Mouse (Mus musculus) hindbrain, postnatal 0 days (tissue): ENCODE measurements around the gene Map9. TPM values are rescaled to one million over a fixed set of nuclear protein-coding genes. Genes with fewer than 3 reads are reported as not detected.
"Not testable (repeated sequence)": the region's sequence is repeated elsewhere in the genome, so short reads cannot be mapped to it uniquely, and the experiment has no call there.

ENCODE experiments used
- ATAC-seq: fragments of 200-750 bp; cut with Nextera tagmentation; 2 replicates; pipeline ENCODE4 v1.8.0; 2017; ENCODE audit warnings: mild to moderate bottlenecking, moderate TSS enrichment, moderate library complexity
- DNase-seq: peaks from one replicate; pipeline ENCODE4 v3.0.0-alpha.2; 2015; ENCODE audit warnings: low spot score
- H3K27ac ChIP-seq: fragments of 300-500 bp; sonication (generic); 2 replicates; pipeline ENCODE4 v1.5.1; 2014; ENCODE audit warnings: mild to moderate bottlenecking
- H3K27me3 ChIP-seq: fragments of 300-500 bp; sonication (generic); 2 replicates; pipeline ENCODE4 v1.6.1; 2014; ENCODE audit warnings: low read length, mixed read lengths; ENCODE audit not compliant: insufficient read depth
- H3K36me3 ChIP-seq: fragments of 300-500 bp; sonication (generic); 2 replicates; pipeline ENCODE4 v1.6.1; 2014; ENCODE audit warnings: low read length, mixed read lengths; ENCODE audit not compliant: insufficient read depth
- H3K4me1 ChIP-seq: fragments of 300-500 bp; sonication (generic); 2 replicates; pipeline ENCODE4 v1.6.1; 2014; ENCODE audit warnings: antibody characterized with exemption, low read length, mixed read lengths; ENCODE audit not compliant: insufficient read depth
- H3K4me2 ChIP-seq: fragments of 300-500 bp; sonication (generic); 2 replicates; pipeline ENCODE4 v1.6.1; 2014; ENCODE audit warnings: low read depth, mild to moderate bottlenecking, low read length, moderate library complexity, mixed read lengths
- H3K4me3 ChIP-seq: fragments of 300-500 bp; sonication (generic); 2 replicates; pipeline ENCODE4 v1.5.1; 2014; ENCODE audit warnings: low read length
- H3K9ac ChIP-seq: fragments of 300-500 bp; sonication (generic); replicated peaks from 2 replicates; pipeline ENCODE4 v1.6.1; 2014; ENCODE audit warnings: mild to moderate bottlenecking, low read length, moderate library complexity, mixed read lengths
- H3K9me3 ChIP-seq: fragments of 300-500 bp; sonication (generic); 2 replicates; pipeline ENCODE4 v1.6.1; 2016; ENCODE audit warnings: low read length, mixed read lengths
- CTCF ChIP-seq: IDR thresholded peaks from 2 replicates; pipeline ENCODE4 v1.5.1; 2016; ENCODE audit warnings: antibody characterized with exemption, control low read depth, low read depth
- WGBS: fragments of 180-500 bp; shearing (Covaris S2); extraction: QIAGEN DNeasy Blood & Tissue Kit; methylation state at CpG from one replicate; pipeline ENCODE4 v1.1.7; 2014; 5-methylcytosine and 5-hydroxymethylcytosine counted together
- polyA plus RNA-seq: library from polyadenylated mRNA; unstranded; fragments of >200 nt; fragmentation: Nextera tagmentation; extraction: Ambion mirVana; gene quantifications from 2 replicates; pipeline ENCODE4 v1.2.1, GENCODE M21; 2015
- total RNA-seq: library from RNA; depleted of rRNA; stranded (reverse); fragments of >200 nt; gene quantifications from 2 replicates; pipeline ENCODE4 v1.2.3, GENCODE M21; 2014; rRNA removed

The Map9 gene
- total RNA-seq (47.8 and 53.3 TPM in 2 replicates), polyA plus RNA-seq (109 and 118 TPM in 2 replicates)

DNA sequence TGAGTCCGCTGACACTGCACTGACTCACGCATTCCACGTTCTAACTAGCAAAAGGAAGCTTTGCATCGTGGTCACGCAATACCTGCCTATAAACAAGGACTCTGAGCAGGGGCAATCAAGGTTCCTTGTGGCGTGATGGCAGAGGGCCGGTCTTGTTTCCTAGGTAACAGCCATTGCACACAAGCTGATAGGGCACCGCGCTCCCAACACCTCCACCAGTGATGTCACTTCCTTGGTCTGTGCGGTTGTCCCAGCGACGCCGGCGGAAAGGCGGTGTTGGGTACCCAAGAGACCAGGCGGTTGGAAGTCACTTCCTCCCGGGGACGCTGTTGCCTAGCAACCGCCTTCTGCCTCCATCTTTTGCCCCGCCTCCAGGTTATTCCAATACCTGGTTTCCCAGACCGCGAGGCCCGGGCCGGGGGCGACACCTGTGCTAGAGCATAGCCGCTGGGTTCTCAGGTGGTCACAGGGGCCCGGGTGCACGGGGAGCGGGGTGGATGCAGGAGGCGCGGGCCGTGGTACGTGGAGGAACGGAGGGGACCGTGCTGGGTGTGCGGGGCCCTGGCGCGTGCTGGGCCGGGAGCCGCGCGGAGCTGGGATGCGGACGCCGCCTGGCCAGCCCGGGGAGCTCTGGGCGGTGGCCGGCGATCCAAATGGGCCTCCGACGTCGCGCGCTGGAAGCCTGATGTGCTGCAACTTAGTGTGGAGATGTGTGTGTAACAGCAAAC is at the start of gene Map9:
Gene Map9 (plus strand): TSS at position 248 of the 728 bp plus-strand sequence.
- H3K4me2 ChIP-seq, result peak within 1 kb of the TSS; percentile 69

DNA sequence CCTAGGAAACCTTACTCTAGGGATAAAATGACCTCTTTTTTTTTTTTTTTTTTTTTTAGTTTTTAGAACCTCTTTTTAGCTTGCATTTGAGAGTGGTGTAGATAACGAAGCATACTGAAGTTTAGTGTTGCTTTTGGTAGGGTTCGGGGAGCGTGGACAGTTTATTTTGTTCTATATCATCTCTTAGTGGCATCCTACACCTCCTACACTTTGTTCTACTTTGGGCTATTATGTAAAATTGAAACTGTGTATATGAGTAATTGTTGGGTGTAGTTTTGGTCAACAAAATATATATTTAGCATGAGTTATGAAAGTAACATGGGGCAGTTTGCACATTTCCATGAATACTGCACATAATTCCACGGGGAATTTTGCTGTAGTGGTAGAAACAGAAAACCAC is 42.1 kb upstream of the Map9 start:
- ATAC-seq, result no peak
- H3K9me3 ChIP-seq, result no peaks in the 10 kb centered on the region
- H3K9ac ChIP-seq, result no peak overlapping the region
- no peaks in the 10 kb centered on the region for H3K27me3 ChIP-seq
- H3K4me2 ChIP-seq, result no peak overlapping the region
- 92% methylated on average over 4 of the region's 4 CpGs for WGBS
- H3K4me1 ChIP-seq, result no peaks in the 10 kb centered on the region
- H3K27ac ChIP-seq, result no peak overlapping the region
- no peaks in the 10 kb centered on the region for H3K36me3 ChIP-seq
- no peak overlapping the region for H3K4me3 ChIP-seq
- DNase-seq, result no peak
- TF ChIP-seq CTCF, result no peak

More for the DNA sequence above, at the start of gene Map9:
- TF ChIP-seq CTCF, result no peak
- WGBS, result under 1% methylated on average over 54 of the region's 54 CpGs
- H3K27me3 ChIP-seq, result no peaks in the 10 kb centered on the region
- H3K4me1 ChIP-seq, result 0 out of 2 replicates have a peak, but pooled peaks cover 6% of the 10 kb centered on the region
- H3K27ac ChIP-seq, result peak within 1 kb of the TSS; percentile 80
- peak within 1 kb of the TSS; percentile 68 for H3K9ac ChIP-seq
- peaks cover 7% of the 10 kb centered on the region; the same call in 1 of the 2 replicates for H3K36me3 ChIP-seq
- DNase-seq (peak; percentile 100), ATAC-seq (peak; percentile 100)
- no peaks in the 10 kb centered on the region for H3K9me3 ChIP-seq
- peak within 1 kb of the TSS; percentile 91 for H3K4me3 ChIP-seq

DNA sequence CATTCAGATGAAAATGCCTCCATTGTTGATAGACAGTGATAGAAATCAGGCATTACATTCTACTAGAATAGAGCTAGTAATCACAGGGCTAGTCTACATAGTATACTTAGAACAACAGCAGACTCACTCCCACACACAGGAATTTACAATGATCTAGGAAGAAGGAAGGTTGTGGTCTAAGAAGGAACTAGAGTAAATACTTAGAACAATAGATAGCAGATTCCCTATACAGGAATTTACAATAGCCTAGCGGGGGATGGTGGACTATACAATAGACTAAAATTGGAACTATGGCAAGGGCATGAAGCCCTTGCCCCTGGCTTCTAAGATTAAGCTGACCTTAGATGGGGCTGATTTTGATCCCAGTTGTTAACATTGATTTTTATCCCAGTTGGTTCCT is 31.1 kb upstream of the Map9 start:
- H3K4me3 ChIP-seq, ATAC-seq, H3K9ac ChIP-seq, H3K4me2 ChIP-seq, H3K36me3 ChIP-seq, H3K4me1 ChIP-seq, H3K27me3 ChIP-seq, DNase-seq, H3K27ac ChIP-seq, H3K9me3 ChIP-seq: not testable (repeated sequence)
- WGBS, result 95% methylated on average over 1 of the region's 1 CpGs

DNA sequence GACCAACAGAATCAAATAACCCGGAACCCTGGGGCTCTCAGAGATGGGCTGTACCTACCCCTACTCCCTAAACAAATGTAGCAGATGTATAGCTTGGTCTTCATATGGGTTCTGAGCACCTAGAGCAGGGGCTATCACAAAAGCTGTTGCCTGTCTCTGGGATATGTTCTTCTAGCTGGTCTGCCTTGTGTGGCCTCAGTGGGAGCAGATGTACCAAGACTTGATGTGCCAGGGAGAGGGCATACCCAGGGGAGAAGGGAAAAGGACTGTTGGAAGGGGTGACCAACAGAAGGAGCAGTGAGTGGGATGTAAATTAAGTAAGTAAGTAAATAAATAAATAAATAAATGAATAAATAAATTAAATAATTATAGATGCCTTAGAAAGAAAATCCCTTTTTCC is 25.8 kb upstream of the Map9 start:
- no peaks in the 10 kb centered on the region for H3K4me1 ChIP-seq
- H3K27me3 ChIP-seq, result no peaks in the 10 kb centered on the region
- no peak overlapping the region for H3K4me2 ChIP-seq
- H3K27ac ChIP-seq, result no peak overlapping the region
- H3K36me3 ChIP-seq, result no peaks in the 10 kb centered on the region
- 94% methylated on average over 1 of the region's 1 CpGs for WGBS
- H3K9me3 ChIP-seq, result no peaks in the 10 kb centered on the region
- no peak for TF ChIP-seq CTCF
- H3K4me3 ChIP-seq, result no peak overlapping the region
- DNase-seq (no peak), ATAC-seq (no peak)
- no peak overlapping the region for H3K9ac ChIP-seq

DNA sequence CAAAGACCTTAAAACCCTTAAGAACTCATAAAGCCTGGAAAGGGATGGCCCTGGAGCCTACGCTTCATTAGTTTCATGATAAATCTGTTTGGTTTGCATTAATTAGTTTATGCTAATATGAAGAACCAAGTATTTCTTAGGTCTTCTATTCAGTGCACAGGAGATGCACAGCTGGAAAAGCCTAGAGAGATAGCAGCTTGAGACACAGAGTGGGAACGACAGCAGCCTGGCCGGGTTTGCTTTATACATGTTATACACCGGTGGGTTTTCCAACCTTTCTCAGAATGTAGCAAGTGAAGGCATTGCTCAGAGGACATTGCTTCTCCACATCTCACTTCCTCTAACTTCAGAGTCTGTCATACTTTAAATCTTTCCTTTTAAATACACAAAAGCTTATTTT is 25.3 kb upstream of the Map9 start:
- H3K4me3 ChIP-seq, result no peak overlapping the region
- no peak overlapping the region for H3K27ac ChIP-seq
- no peak overlapping the region for H3K9ac ChIP-seq
- H3K4me2 ChIP-seq, result no peak overlapping the region
- H3K27me3 ChIP-seq, result no peaks in the 10 kb centered on the region
- WGBS, result 71% methylated on average over 4 of the region's 4 CpGs
- TF ChIP-seq CTCF, result no peak
- no peaks in the 10 kb centered on the region for H3K4me1 ChIP-seq
- DNase-seq (no peak), ATAC-seq (no peak)
- H3K36me3 ChIP-seq, result no peaks in the 10 kb centered on the region
- H3K9me3 ChIP-seq, result no peaks in the 10 kb centered on the region

DNA sequence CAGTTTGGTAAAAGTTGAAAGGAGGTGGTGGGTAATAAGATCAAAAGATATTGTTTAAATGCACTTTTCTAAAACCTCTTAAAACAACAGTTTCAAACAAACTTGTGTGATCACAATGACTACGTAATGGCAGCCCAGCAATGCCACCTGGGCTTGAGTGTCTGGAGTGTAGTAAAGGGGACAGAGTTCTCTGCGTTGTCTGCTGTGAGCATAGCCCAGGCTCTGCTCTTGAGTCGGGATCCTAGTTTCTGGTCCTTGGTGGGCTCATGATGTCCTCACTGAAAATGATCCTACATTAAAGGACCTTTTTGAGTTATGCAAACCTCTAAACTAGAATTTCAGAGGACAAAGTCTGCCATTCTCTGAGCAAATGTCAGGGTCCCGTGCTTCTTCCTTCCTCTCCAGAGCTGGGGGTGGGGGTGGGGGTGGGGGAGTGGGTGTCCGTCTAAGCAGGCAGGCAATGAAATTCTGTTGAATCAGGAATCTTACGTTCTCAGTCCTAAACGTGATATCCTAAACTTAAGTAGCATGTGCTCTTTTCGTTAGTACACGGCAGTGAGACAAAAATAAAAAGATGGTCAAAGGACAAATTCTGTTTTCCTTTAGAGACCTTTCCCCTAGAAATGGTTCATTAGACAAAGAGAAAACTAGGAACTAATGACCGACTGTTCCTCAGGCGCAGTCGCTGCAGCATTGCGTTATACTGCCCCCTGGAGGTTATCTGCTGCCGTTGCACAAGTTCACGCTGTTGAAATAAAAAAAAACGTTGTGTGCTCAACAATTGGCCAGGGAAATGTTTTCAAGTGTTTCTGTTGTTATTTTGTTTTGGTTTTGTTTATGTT is 24.5 kb upstream of the Map9 start:
- no peaks in the 10 kb centered on the region for H3K4me1 ChIP-seq
- 5% methylated on average over 16 of the region's 16 CpGs for WGBS
- peak; percentile 84 for ATAC-seq
- H3K36me3 ChIP-seq, result no peaks in the 10 kb centered on the region
- no peak overlapping the region for H3K27ac ChIP-seq
- peak overlapping the region; percentile 59 for H3K4me2 ChIP-seq
- TF ChIP-seq CTCF, result peak; percentile 97
- DNase-seq, result peak; percentile 90
- H3K9me3 ChIP-seq, result no peaks in the 10 kb centered on the region
- no peaks in the 10 kb centered on the region for H3K27me3 ChIP-seq
- H3K4me3 ChIP-seq, result peak overlapping the region; percentile 32
- peak overlapping the region; percentile 30; the same call in 1 of the 2 replicates for H3K9ac ChIP-seq
